Mouse (Mus musculus): Measurements from ENCODE around the gene Gucy2c. TPM values are rescaled to one million over a fixed set of nuclear protein-coding genes. Genes with fewer than 3 reads are reported as not detected.

Gene Gucy2c
- polyA plus RNA-seq, 1 experiment from 2014 or later, result not detected

DNA sequence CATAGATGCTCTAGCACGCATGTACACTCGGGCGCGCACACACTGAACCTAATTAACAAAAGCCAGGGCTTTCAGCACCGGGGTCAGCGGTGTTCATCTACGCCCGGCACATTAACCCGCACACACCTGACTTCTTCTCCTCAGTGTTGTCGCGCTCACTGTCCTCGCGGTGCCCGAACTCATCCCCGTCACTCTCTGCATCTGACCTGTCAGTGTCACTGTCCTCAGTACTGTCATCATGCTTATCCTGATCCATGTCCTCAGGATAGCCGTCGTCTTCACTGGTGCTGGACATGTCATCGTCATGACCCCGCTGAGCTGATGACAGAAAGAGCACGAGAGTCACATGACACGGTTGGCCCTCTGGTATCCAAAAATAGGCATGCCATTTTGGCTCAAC is 38.8 kb upstream of the Gucy2c start:
- Histone ChIP-seq H3K4me3 (ENCODE audit: control insufficient read depth in 1 of 2, insufficient read depth in 1 of 2, low read depth in 1 of 2, low read length in 2 of 2) (no peak overlapping the region), H3K9ac (ENCODE audit: low read length) (no peak overlapping the region), H3K27ac (replicated peaks in 1 of 2; ENCODE audit: control insufficient read depth in 1 of 2, insufficient read depth in 1 of 2, low read depth in 2 of 2, low read length in 2 of 2) (no peak overlapping the region), H3K9me3 (ENCODE audit: control insufficient read depth, low read length) (no peaks in the 10 kb centered on the region), H3K4me2 (ENCODE audit: low read length) (no peak overlapping the region), H3K36me3 (ENCODE audit: control insufficient read depth, insufficient read depth, low read length) (peaks cover 97% of the 10 kb centered on the region), H3K27me3 (ENCODE audit: control insufficient read depth, insufficient read depth, low read length) (no peaks in the 10 kb centered on the region), H3K4me1 (ENCODE audit: control insufficient read depth in 2 of 2, insufficient read depth in 2 of 2, low read length in 2 of 2) (peaks cover 2 to 11% of the 10 kb centered on the region in 2 experiments; a peak in 3 of 4 replicates)
- WGBS, result 64% methylated on average over 21 of the region's 21 CpGs
- no peak for ATAC-seq (ENCODE audit: insufficient number of reproducible peaks, insufficient read depth, low FRiP score, low read depth)

DNA sequence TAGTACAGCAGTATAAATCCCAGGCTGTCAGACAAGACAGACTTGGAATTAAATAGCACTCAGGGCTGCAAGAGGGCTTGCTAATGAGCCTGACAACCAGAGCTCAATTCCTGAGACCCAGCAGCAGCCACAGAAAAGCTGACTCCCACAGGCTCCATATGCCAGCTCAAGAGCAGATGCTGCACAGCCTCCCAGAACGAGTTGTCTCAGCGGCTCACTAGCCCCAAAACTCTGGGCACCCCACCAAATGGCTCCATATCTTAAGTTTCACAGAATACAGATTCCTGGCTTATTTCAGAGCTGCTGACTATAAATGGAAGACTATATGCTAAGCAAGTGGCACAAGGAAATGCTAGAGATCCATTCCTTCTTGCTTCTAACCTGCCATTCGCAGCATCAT is 36.0 kb upstream of the Gucy2c start:
- peaks cover 99% of the 10 kb centered on the region for H3K36me3 ChIP-seq (ENCODE audit: control insufficient read depth, insufficient read depth, low read length)
- H3K27ac ChIP-seq (replicated peaks in 1 of 2; ENCODE audit: control insufficient read depth in 1 of 2, insufficient read depth in 1 of 2, low read depth in 2 of 2, low read length in 2 of 2), result no peak overlapping the region
- 92% methylated on average over 3 of the region's 3 CpGs for WGBS
- no peaks in the 10 kb centered on the region for H3K9me3 ChIP-seq (ENCODE audit: control insufficient read depth, low read length)
- H3K4me3 ChIP-seq (ENCODE audit: control insufficient read depth in 1 of 2, insufficient read depth in 1 of 2, low read depth in 1 of 2, low read length in 2 of 2), result no peak overlapping the region
- H3K4me1 ChIP-seq (ENCODE audit: control insufficient read depth in 2 of 2, insufficient read depth in 2 of 2, low read length in 2 of 2), result peaks cover 2 to 11% of the 10 kb centered on the region in 2 experiments; a peak in 3 of 4 replicates
- H3K27me3 ChIP-seq (ENCODE audit: control insufficient read depth, insufficient read depth, low read length), result no peaks in the 10 kb centered on the region
- no peak overlapping the region for H3K9ac ChIP-seq (ENCODE audit: low read length)
- no peak overlapping the region for H3K4me2 ChIP-seq (ENCODE audit: low read length)
- no peak for ATAC-seq (ENCODE audit: insufficient number of reproducible peaks, insufficient read depth, low FRiP score, low read depth)

DNA sequence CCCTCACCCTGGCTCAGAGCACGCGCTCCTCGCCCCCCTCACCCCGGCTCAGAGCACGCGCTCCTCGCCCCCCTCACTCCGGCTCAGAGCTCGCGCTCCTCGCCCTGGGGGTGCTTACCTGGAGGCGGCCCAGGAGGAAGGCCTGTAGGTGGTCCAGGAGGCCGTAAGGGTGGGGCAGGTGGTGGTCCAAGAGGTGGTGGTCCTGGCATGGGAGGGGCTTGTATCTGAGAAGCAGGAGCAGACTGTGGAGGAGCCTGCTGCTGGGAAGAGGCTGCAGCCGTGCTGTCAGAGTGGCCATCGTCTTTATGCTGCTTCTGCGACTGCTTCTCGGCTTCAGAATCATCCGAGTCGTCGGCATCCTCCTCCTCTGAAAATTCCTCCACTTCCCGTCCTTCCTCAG is 35.3 kb upstream of the Gucy2c start:
- 91% methylated on average over 21 of the region's 21 CpGs for WGBS
- no peak for ATAC-seq (ENCODE audit: insufficient number of reproducible peaks, insufficient read depth, low FRiP score, low read depth)
- peaks cover 99% of the 10 kb centered on the region for H3K36me3 ChIP-seq (ENCODE audit: control insufficient read depth, insufficient read depth, low read length)

DNA sequence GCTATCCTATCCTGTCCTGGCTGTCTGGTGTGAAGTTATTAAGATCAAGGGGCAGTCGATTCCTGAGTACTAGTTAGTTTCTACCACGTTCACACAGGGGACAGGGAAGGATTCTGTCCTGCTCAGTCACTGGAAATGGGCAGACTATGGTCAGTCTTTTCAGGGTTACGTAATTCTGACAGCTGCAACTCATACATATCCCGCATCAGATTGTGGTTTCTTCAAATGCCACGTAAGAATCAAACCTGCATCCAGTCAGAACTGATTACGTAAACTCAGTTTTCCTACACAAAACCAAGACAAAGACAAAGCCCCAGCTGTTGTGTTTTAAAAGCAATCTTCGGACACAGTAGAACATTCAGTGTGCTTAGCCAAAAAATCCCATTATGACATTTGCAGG is 33.8 kb upstream of the Gucy2c start:
- Histone ChIP-seq H3K4me3 (ENCODE audit: control insufficient read depth in 1 of 2, insufficient read depth in 1 of 2, low read depth in 1 of 2, low read length in 2 of 2) (no peak overlapping the region), H3K9ac (ENCODE audit: low read length) (no peak overlapping the region), H3K27me3 (ENCODE audit: control insufficient read depth, insufficient read depth, low read length) (no peaks in the 10 kb centered on the region), H3K27ac (replicated peaks in 1 of 2; ENCODE audit: control insufficient read depth in 1 of 2, insufficient read depth in 1 of 2, low read depth in 2 of 2, low read length in 2 of 2) (no peak overlapping the region), H3K36me3 (ENCODE audit: control insufficient read depth, insufficient read depth, low read length) (peaks cover 86% of the 10 kb centered on the region), H3K9me3 (ENCODE audit: control insufficient read depth, low read length) (no peaks in the 10 kb centered on the region), H3K4me2 (ENCODE audit: low read length) (no peak overlapping the region), H3K4me1 (ENCODE audit: control insufficient read depth in 2 of 2, insufficient read depth in 2 of 2, low read length in 2 of 2) (peaks cover 0 to 1% of the 10 kb centered on the region in 2 experiments; a peak in 2 of 4 replicates)
- ATAC-seq (ENCODE audit: insufficient number of reproducible peaks, insufficient read depth, low FRiP score, low read depth), result no peak
- 98% methylated on average over 7 of the region's 7 CpGs for WGBS

More for the DNA sequence above, 35.3 kb upstream of the Gucy2c start:
- Histone ChIP-seq H3K4me2 (ENCODE audit: low read length) (no peak overlapping the region), H3K27ac (replicated peaks in 1 of 2; ENCODE audit: control insufficient read depth in 1 of 2, insufficient read depth in 1 of 2, low read depth in 2 of 2, low read length in 2 of 2) (no peak overlapping the region), H3K27me3 (ENCODE audit: control insufficient read depth, insufficient read depth, low read length) (no peaks in the 10 kb centered on the region), H3K4me1 (ENCODE audit: control insufficient read depth in 2 of 2, insufficient read depth in 2 of 2, low read length in 2 of 2) (peaks cover 2 to 11% of the 10 kb centered on the region in 2 experiments; a peak in 3 of 4 replicates), H3K9ac (ENCODE audit: low read length) (no peak overlapping the region), H3K9me3 (ENCODE audit: control insufficient read depth, low read length) (no peaks in the 10 kb centered on the region), H3K4me3 (ENCODE audit: control insufficient read depth in 1 of 2, insufficient read depth in 1 of 2, low read depth in 1 of 2, low read length in 2 of 2) (no peak overlapping the region)

DNA sequence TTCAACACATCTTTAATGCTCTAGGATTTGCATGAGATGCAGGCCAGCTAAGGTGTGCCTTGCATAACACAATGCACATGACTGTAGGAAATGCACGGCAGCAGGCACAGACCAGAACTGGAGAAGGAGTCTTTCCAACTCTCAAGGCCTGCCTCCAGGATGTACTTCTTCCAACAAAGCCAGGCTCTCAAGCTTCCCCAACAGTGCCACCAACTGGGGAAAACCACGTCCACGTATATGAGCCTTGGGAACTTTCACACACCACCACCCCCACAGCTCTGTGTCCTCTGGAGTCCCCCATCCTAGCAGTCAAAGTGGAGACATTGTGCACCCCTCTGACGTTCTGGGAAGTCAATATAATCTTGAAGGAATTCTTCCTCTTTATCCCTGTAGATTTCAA is 31.6 kb upstream of the Gucy2c start:
- no peak overlapping the region for H3K9ac ChIP-seq (ENCODE audit: low read length)
- H3K27me3 ChIP-seq (ENCODE audit: control insufficient read depth, insufficient read depth, low read length), result no peaks in the 10 kb centered on the region
- H3K36me3 ChIP-seq (ENCODE audit: control insufficient read depth, insufficient read depth, low read length), result peaks cover 64% of the 10 kb centered on the region
- no peak overlapping the region for H3K4me3 ChIP-seq (ENCODE audit: control insufficient read depth in 1 of 2, insufficient read depth in 1 of 2, low read depth in 1 of 2, low read length in 2 of 2)
- WGBS, result 33% methylated on average over 4 of the region's 4 CpGs
- no peak for ATAC-seq (ENCODE audit: insufficient number of reproducible peaks, insufficient read depth, low FRiP score, low read depth)
- no peak overlapping the region for H3K27ac ChIP-seq (replicated peaks in 1 of 2; ENCODE audit: control insufficient read depth in 1 of 2, insufficient read depth in 1 of 2, low read depth in 2 of 2, low read length in 2 of 2)
- H3K4me2 ChIP-seq (ENCODE audit: low read length), result no peak overlapping the region
- H3K9me3 ChIP-seq (ENCODE audit: control insufficient read depth, low read length), result no peaks in the 10 kb centered on the region
- H3K4me1 ChIP-seq (ENCODE audit: control insufficient read depth in 2 of 2, insufficient read depth in 2 of 2, low read length in 2 of 2), result peaks cover 7 to 10% of the 10 kb centered on the region in 2 experiments; a peak in 3 of 4 replicates

DNA sequence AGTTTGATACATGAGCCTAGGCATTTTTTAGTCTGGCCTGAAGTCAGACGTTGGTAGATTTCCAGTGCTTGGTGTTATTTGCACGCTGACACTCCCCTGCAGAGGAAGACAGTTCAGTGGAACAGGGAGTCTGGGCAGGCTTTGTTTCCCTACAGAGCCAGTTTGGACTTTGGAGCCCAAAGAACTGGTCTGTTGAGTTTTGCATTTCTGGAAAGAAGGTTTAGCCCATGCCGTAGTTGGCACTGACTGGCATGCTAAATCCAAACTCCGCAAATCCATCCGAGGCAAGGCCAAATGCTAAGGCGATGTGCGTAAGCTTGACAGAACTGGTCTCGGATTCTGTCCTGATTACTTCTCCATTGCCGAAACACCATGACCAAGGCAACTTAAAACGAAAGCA is 29.6 kb upstream of the Gucy2c start:
- H3K9me3 ChIP-seq (ENCODE audit: control insufficient read depth, low read length), result no peaks in the 10 kb centered on the region
- H3K4me3 ChIP-seq (ENCODE audit: control insufficient read depth in 1 of 2, insufficient read depth in 1 of 2, low read depth in 1 of 2, low read length in 2 of 2), result no peak overlapping the region
- H3K27me3 ChIP-seq (ENCODE audit: control insufficient read depth, insufficient read depth, low read length), result no peaks in the 10 kb centered on the region
- H3K9ac ChIP-seq (ENCODE audit: low read length), result no peak overlapping the region
- peaks cover 44% of the 10 kb centered on the region for H3K36me3 ChIP-seq (ENCODE audit: control insufficient read depth, insufficient read depth, low read length)
- H3K4me2 ChIP-seq (ENCODE audit: low read length), result no peak overlapping the region
- H3K4me1 ChIP-seq (ENCODE audit: control insufficient read depth in 2 of 2, insufficient read depth in 2 of 2, low read length in 2 of 2), result peaks cover 7 to 10% of the 10 kb centered on the region in 2 experiments; a peak in 3 of 4 replicates
- 86% methylated on average over 10 of the region's 10 CpGs for WGBS
- ATAC-seq (ENCODE audit: insufficient number of reproducible peaks, insufficient read depth, low FRiP score, low read depth), result no peak
- no peak overlapping the region for H3K27ac ChIP-seq (replicated peaks in 1 of 2; ENCODE audit: control insufficient read depth in 1 of 2, insufficient read depth in 1 of 2, low read depth in 2 of 2, low read length in 2 of 2)

DNA sequence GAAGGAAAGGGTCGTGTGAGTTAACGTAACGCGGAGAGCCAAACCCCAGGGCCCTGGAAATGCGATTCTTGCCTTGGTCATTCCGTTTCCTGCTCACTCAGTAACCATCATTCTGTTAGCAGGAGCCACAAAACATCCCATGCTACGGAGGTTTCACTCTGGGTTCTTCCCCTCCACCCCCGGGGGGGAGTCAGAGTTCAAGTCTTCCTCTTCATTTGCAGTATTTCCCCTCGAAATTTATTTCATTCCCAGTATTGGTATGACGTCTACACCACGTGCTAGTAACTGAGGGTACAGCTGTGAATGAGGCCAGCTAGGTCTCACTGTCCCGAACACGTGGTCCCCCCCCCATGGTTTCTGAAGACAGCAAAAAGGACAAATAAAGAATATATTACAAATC is 28.1 kb upstream of the Gucy2c start:
- no peaks in the 10 kb centered on the region for H3K27me3 ChIP-seq (ENCODE audit: control insufficient read depth, insufficient read depth, low read length)
- H3K27ac ChIP-seq (replicated peaks in 1 of 2; ENCODE audit: control insufficient read depth in 1 of 2, insufficient read depth in 1 of 2, low read depth in 2 of 2, low read length in 2 of 2), result no peak overlapping the region
- H3K4me2 ChIP-seq (ENCODE audit: low read length), result peak overlapping the region; percentile 91
- 66% methylated on average over 13 of the region's 13 CpGs for WGBS
- no peak for ATAC-seq (ENCODE audit: insufficient number of reproducible peaks, insufficient read depth, low FRiP score, low read depth)
- peaks cover 30% of the 10 kb centered on the region for H3K36me3 ChIP-seq (ENCODE audit: control insufficient read depth, insufficient read depth, low read length)
- H3K4me3 ChIP-seq (ENCODE audit: control insufficient read depth in 1 of 2, insufficient read depth in 1 of 2, low read depth in 1 of 2, low read length in 2 of 2), result peak overlapping the region; percentile 6 to 77; a peak in 3 of 4 replicates
- H3K4me1 ChIP-seq (ENCODE audit: control insufficient read depth in 2 of 2, insufficient read depth in 2 of 2, low read length in 2 of 2), result peaks cover 7 to 14% of the 10 kb centered on the region in 2 experiments
- no peaks in the 10 kb centered on the region for H3K9me3 ChIP-seq (ENCODE audit: control insufficient read depth, low read length)
- no peak overlapping the region; the same call in 1 of the 2 replicates for H3K9ac ChIP-seq (ENCODE audit: low read length)

DNA sequence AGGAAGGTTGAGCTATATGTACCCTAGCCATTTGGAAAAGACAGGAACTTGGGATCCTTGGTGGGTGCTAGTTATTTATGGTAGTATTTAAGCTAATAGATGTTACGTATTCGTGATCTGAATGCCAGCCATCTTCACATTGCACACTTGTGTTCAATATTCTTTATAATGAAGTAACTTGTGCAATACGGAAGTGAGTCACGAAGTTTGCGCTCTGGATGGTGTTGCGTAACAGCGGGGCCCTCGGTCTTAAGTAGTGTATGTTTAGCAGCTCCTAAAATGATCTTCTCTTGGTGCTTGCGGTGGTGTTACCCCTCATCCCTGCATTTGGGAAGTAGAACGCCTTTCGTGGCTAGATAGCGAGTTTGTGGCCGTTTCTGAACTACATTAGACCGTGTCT is 27.5 kb upstream of the Gucy2c start:
- peak overlapping the region; percentile 78 for H3K9ac ChIP-seq (ENCODE audit: low read length)
- peak overlapping the region; percentile 77 to 90 for H3K4me3 ChIP-seq (ENCODE audit: control insufficient read depth in 1 of 2, insufficient read depth in 1 of 2, low read depth in 1 of 2, low read length in 2 of 2)
- 23% methylated on average over 14 of the region's 14 CpGs for WGBS
- H3K27ac ChIP-seq (replicated peaks in 1 of 2; ENCODE audit: control insufficient read depth in 1 of 2, insufficient read depth in 1 of 2, low read depth in 2 of 2, low read length in 2 of 2), result no peak overlapping the region
- peak overlapping the region; percentile 91 for H3K4me2 ChIP-seq (ENCODE audit: low read length)
- no peaks in the 10 kb centered on the region for H3K9me3 ChIP-seq (ENCODE audit: control insufficient read depth, low read length)
- peaks cover 24% of the 10 kb centered on the region for H3K36me3 ChIP-seq (ENCODE audit: control insufficient read depth, insufficient read depth, low read length)
- no peaks in the 10 kb centered on the region for H3K27me3 ChIP-seq (ENCODE audit: control insufficient read depth, insufficient read depth, low read length)
- H3K4me1 ChIP-seq (ENCODE audit: control insufficient read depth in 2 of 2, insufficient read depth in 2 of 2, low read length in 2 of 2), result peaks cover 7 to 14% of the 10 kb centered on the region in 2 experiments
- no peak for ATAC-seq (ENCODE audit: insufficient number of reproducible peaks, insufficient read depth, low FRiP score, low read depth)

Measured in heart, embryonic 14.5 days (tissue).